Mouse (Mus musculus): ENCODE measurements at regions not wholly inside any gene's neighbourhood (a gene's known extent, or its start where the extent isn't known, plus 50 kb on each side); places are given as distances from the start of the nearest gene placed in this dataset.

GRCm38 (mm10) chr3:77695571-77695970 is 1590.7 kb downstream of the Rapgef2 start:
- Histone ChIP-seq H3K4me3 (ENCODE audit: low read depth, low read length) (no peak overlapping the region), H3K27ac (replicated peaks; ENCODE audit: low read depth, low read length) (no peak overlapping the region), H3K36me3 (replicated peaks; ENCODE audit: control insufficient read depth, insufficient read depth, low read depth, low read length) (no peaks in the 10 kb centered on the region), H3K27me3 (ENCODE audit: control insufficient read depth, insufficient read depth, low read length) (no peaks in the 10 kb centered on the region), H3K4me1 (ENCODE audit: control insufficient read depth, insufficient read depth, low read length) (no peaks in the 10 kb centered on the region), H3K4me2 (ENCODE audit: low read depth, low read length) (no peak overlapping the region), H3K9ac (replicated peaks; ENCODE audit: low read length) (no peak overlapping the region), H3K9me3 (replicated peaks; ENCODE audit: control insufficient read depth, low read length) (no peaks in the 10 kb centered on the region)
- ATAC-seq (replicated peaks; ENCODE audit: insufficient number of reproducible peaks, low FRiP score, low TSS enrichment, low read depth) (no peak), DNase-seq (ENCODE audit: low spot score) (no peak)

DNA sequence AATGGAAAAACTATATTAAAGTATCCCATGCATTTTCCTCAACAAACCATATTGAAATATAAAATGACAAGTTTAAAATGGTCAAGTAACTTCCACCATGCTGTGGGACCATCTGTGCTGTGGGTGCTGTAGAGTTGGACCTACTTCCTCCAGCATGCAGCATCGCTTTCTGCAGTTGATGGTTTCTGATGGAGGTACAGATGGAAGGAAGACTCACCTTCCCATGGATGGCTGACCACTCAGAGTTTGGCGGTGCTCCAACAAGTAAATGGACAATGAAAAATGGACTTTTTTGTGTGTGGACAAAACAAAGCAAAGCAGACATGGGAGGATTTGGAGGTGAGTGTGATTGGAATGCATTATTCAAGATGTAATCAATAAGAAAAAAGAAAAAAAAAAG is 1592.3 kb downstream of the Fstl5 start:
- no peak overlapping the region for H3K27ac ChIP-seq (replicated peaks; ENCODE audit: low read depth, low read length)
- no peak for ATAC-seq (replicated peaks; ENCODE audit: insufficient number of reproducible peaks, low FRiP score, low TSS enrichment, low read depth)
- WGBS = 92% methylated on average over 2 of the region's 2 CpGs
- H3K4me1 ChIP-seq (ENCODE audit: control insufficient read depth, insufficient read depth, low read length) = no peaks in the 10 kb centered on the region
- no peak overlapping the region for H3K4me2 ChIP-seq (ENCODE audit: low read depth, low read length)
- no peaks in the 10 kb centered on the region for H3K36me3 ChIP-seq (replicated peaks; ENCODE audit: control insufficient read depth, insufficient read depth, low read depth, low read length)
- no peaks in the 10 kb centered on the region for H3K9me3 ChIP-seq (replicated peaks; ENCODE audit: control insufficient read depth, low read length)
- H3K4me3 ChIP-seq (ENCODE audit: low read depth, low read length) = no peak overlapping the region
- DNase-seq (ENCODE audit: low spot score) = no peak
- no peaks in the 10 kb centered on the region for H3K27me3 ChIP-seq (ENCODE audit: control insufficient read depth, insufficient read depth, low read length)
- H3K9ac ChIP-seq (replicated peaks; ENCODE audit: low read length) = no peak overlapping the region

DNA sequence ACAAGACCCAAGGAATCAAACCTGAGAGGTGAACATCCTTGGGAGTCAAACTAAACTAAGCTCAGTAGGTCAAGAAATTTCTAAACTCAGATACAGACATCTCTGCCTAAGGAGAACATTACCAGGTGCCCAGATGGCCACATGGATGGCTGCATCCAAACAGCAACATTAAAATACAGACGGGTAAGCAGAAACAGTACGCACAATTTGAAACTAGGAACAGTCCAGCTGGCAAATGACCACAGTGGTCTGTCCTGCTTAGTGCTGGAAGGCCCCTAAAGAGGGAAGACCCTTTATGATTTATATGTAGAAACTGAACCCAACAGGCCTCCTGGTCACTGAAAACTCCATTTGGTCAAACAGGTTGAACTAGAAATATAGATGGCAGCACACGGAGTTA is 1579.8 kb downstream of the Fstl5 start:
- Histone ChIP-seq H3K4me2 (ENCODE audit: low read depth, low read length) (no peak overlapping the region), H3K9me3 (replicated peaks; ENCODE audit: control insufficient read depth, low read length) (no peaks in the 10 kb centered on the region), H3K27me3 (ENCODE audit: control insufficient read depth, insufficient read depth, low read length) (no peaks in the 10 kb centered on the region), H3K4me1 (ENCODE audit: control insufficient read depth, insufficient read depth, low read length) (no peaks in the 10 kb centered on the region), H3K36me3 (replicated peaks; ENCODE audit: control insufficient read depth, insufficient read depth, low read depth, low read length) (no peaks in the 10 kb centered on the region), H3K9ac (replicated peaks; ENCODE audit: low read length) (no peak overlapping the region), H3K4me3 (ENCODE audit: low read depth, low read length) (no peak overlapping the region), H3K27ac (replicated peaks; ENCODE audit: low read depth, low read length) (no peak overlapping the region)
- DNase-seq (ENCODE audit: low spot score) (no peak), ATAC-seq (replicated peaks; ENCODE audit: insufficient number of reproducible peaks, low FRiP score, low TSS enrichment, low read depth) (no peak)
- WGBS = 93% methylated on average over 3 of the region's 3 CpGs

All from embryonic facial prominence, embryonic 11.5 days (tissue).